Mouse (Mus musculus) bone marrow macrophage, adult 2 months (primary cell): ENCODE data around the gene Myo1d.

Experiments
- CTCF ChIP-seq: IDR thresholded peaks from 2 replicates; pipeline ENCODE4 v1.5.1; 2012; ENCODE audit warnings: low read depth, mild to moderate bottlenecking, low read length, moderate library complexity
- POLR2A ChIP-seq: IDR thresholded peaks from 2 replicates; pipeline ENCODE4 v1.6.1; 2012; ENCODE audit warnings: mild to moderate bottlenecking, low read depth, low read length, borderline replicate concordance

- TF ChIP-seq POLR2A, result no peak
- TF ChIP-seq CTCF, result no peak
Observed at GRCm38 (mm10) chr11:80562479-80562878, 217.3 kb downstream of the Myo1d start.
